Mouse (Mus musculus) E14TG2a.4 (cell line): Measurements from ENCODE around the gene Izumo1r.

Experiments
- CTCF ChIP-seq: conservative IDR thresholded peaks from 2 replicates; pipeline ENCODE4 v1.5.1; 2014; ENCODE audit warnings: low read length
- NANOG ChIP-seq: IDR thresholded peaks from 2 replicates; pipeline ENCODE4 v1.6.1; 2014; ENCODE audit warnings: borderline replicate concordance, low read length, mixed read lengths

GRCm38 (mm10) chr9:14926593-14926992, 22.8 kb upstream of the Izumo1r start:
- TF ChIP-seq CTCF (no peak), NANOG (no peak)
